Comparison of ENCODE assay signal across 21 mouse cellular contexts in the genomic region with DNA sequence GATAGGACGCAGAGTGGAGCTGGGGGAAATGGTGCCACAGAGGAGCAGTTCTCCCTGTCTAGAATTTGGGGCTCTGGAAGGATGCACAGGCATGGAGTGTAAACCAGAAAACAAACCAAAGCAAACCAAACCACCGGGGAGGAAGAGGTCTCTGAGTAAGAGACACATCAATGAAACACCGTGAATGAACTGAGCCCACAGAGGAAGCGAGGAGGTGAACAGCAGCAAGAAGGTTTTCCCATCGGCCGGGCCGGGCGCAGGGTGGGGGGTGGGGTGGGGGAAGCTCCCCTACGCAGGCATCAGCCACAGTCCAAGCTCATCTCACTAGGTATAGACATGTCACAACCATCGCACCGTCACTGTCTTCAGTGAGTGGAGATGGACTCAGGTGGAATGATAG.
A peak's percentile ranks its signal among the peaks of the same experiment; 100 is the strongest.
DNase-seq lines count a peak whose midpoint lies in the region; ATAC-seq and TF ChIP-seq lines count a peak whose summit lies in the region.
"Had no signal": no experiment of that assay in that cellular context is flagged by ENCODE, and none has a peak within 500 bp of the region (broad histone marks: within the 10 kb centered on the region; RNA-seq: fewer than 3 reads in every experiment).

No protein-coding gene starts in this region.

- H3K27me3 ChIP-seq in forebrain, postnatal 0 days (ENCODE audit: insufficient read depth, low read length), result no peaks in the 10 kb centered on the region
- H3K27me3 ChIP-seq: embryonic facial prominence, embryonic 13.5 days; forebrain, embryonic 12.5 days; hindbrain, embryonic 12.5 days had no signal

- no peak for TF ChIP-seq CTCF in forebrain, postnatal 0 days (IDR thresholded peaks at IDR 0.05; ENCODE audit: low read depth)

- H3K4me2 ChIP-seq in forebrain, postnatal 0 days (ENCODE audit: low read depth), result no peak overlapping the region
- H3K4me2 ChIP-seq: embryonic facial prominence, embryonic 13.5 days; forebrain, embryonic 12.5 days; hindbrain, embryonic 12.5 days had no signal

- ATAC-seq in megakaryocyte, adult 5-6 weeks (ENCODE audit: poor library complexity, severe bottlenecking), result 0 out of 2 replicates have a peak, but pooled peaks have one; percentile 12
- ATAC-seq in forebrain, postnatal 0 days, result no peak
- ATAC-seq: forebrain, embryonic 16.5 days; hindbrain, embryonic 16.5 days had no signal

- H3K27ac ChIP-seq in forebrain, postnatal 0 days (ENCODE audit: low read depth, low read length), result no peak overlapping the region
- H3K27ac ChIP-seq: embryonic facial prominence, embryonic 13.5 days; forebrain, embryonic 12.5 days; heart, embryonic 10.5 days; hindbrain, embryonic 12.5 days had no signal

- 92% methylated on average over 11 of the region's 11 CpGs for WGBS in forebrain, postnatal 0 days

- H3K9me3 ChIP-seq in forebrain, postnatal 0 days (ENCODE audit: low read length), result no peaks in the 10 kb centered on the region
- H3K9me3 ChIP-seq: embryonic facial prominence, embryonic 13.5 days; forebrain, embryonic 12.5 days; heart, embryonic 10.5 days; hindbrain, embryonic 12.5 days had no signal

- H3K4me3 ChIP-seq in forebrain, postnatal 0 days (ENCODE audit: low read depth, low read length), result no peak overlapping the region
- H3K4me3 ChIP-seq: embryonic facial prominence, embryonic 13.5 days; forebrain, embryonic 12.5 days; heart, embryonic 10.5 days; hindbrain, embryonic 12.5 days had no signal

- no peaks in the 10 kb centered on the region for H3K36me3 ChIP-seq in forebrain, postnatal 0 days (ENCODE audit: insufficient read depth)
- H3K36me3 ChIP-seq: embryonic facial prominence, embryonic 13.5 days; forebrain, embryonic 12.5 days; G1E; heart, embryonic 10.5 days; hindbrain, embryonic 12.5 days had no signal

- no peaks in the 10 kb centered on the region; the same call in 1 of the 2 replicates for H3K4me1 ChIP-seq in forebrain, postnatal 0 days (ENCODE audit: insufficient read depth)
- H3K4me1 ChIP-seq: embryonic facial prominence, embryonic 13.5 days; forebrain, embryonic 12.5 days; heart, embryonic 10.5 days; hindbrain, embryonic 12.5 days had no signal

- no peak overlapping the region for H3K9ac ChIP-seq in forebrain, postnatal 0 days
- H3K9ac ChIP-seq: embryonic facial prominence, embryonic 13.5 days; forebrain, embryonic 12.5 days; hindbrain, embryonic 12.5 days had no signal

- DNase-seq in thymus, postnatal 0 days (ENCODE audit: low spot score), result peak; percentile 14
- no peak for DNase-seq in thymus, postnatal 4 days
- DNase-seq in T-cell, adult 2 months (ENCODE audit: low spot score), result peak; percentile 32
- no peak for DNase-seq in urinary bladder, adult 18-20 months (ENCODE audit: low spot score in 2 of 2)
- DNase-seq in gastrocnemius, postnatal 36 days, result no peak
- DNase-seq in forebrain, postnatal 0 days, result no peak
- DNase-seq: adrenal gland, postnatal 14 days; cerebellum, adult 11-12 months; cerebellum, adult 9-10 months; cerebellum, postnatal 25 days; heart, adult 18-20 months; heart, postnatal 10 days; heart, postnatal 4 days had no signal

- intact Hi-C loops in gastrocnemius, postnatal 36 days (cut with DNase I), result no loop called here

Comparison
In these comparisons a context has a peak if more than half of its experiments do, and no peak if none do; other contexts are left out.
1. DNase-seq: peak in thymus, postnatal 0 days (single experiment) and T-cell, adult 2 months (single experiment); none in thymus, postnatal 4 days (single experiment), urinary bladder, adult 18-20 months (0 of 2), gastrocnemius, postnatal 36 days (0 of 2) and forebrain, postnatal 0 days (single experiment).